Mouse (Mus musculus) stomach, embryonic 14.5 days (tissue): ENCODE data around the gene Rnf103. TPM values are rescaled to one million over a fixed set of nuclear protein-coding genes. Genes with fewer than 3 reads are reported as not detected.
"Not testable (repeated sequence)": the region's sequence is repeated elsewhere in the genome, so short reads cannot be mapped to it uniquely, and the experiment has no call there.

ENCODE experiments used
- ATAC-seq: fragments of 200-750 bp; cut with Nextera tagmentation; 2 replicates; pipeline ENCODE4 v1.8.0; 2017; ENCODE audit warnings: low read depth, moderate TSS enrichment; ENCODE audit not compliant: insufficient number of reproducible peaks, insufficient read depth, low FRiP score
- H3K27ac ChIP-seq: fragments of 300-500 bp; sonication (generic); 2 replicates; pipeline ENCODE4 v1.5.1; 2014; ENCODE audit warnings: mild to moderate bottlenecking, low read length, moderate library complexity, mixed read lengths
- H3K27me3 ChIP-seq: fragments of 300-500 bp; sonication (generic); 2 replicates; pipeline ENCODE4 v1.6.1; 2014; ENCODE audit warnings: low read length, control low read depth, mixed read lengths; ENCODE audit not compliant: control insufficient read depth, insufficient read depth
- H3K36me3 ChIP-seq: fragments of 300-500 bp; sonication (generic); 2 replicates; pipeline ENCODE4 v1.6.1; 2014; ENCODE audit warnings: mild to moderate bottlenecking, control low read depth, low read length, moderate library complexity, mixed read lengths; ENCODE audit not compliant: control insufficient read depth, insufficient read depth
- H3K4me1 ChIP-seq: fragments of 300-500 bp; sonication (generic); 2 replicates; pipeline ENCODE4 v1.6.1; 2014; ENCODE audit warnings: low read length, control low read depth, mixed read lengths; ENCODE audit not compliant: control insufficient read depth, insufficient read depth
- H3K4me2 ChIP-seq: fragments of 300-500 bp; sonication (generic); replicated peaks from 2 replicates; pipeline ENCODE4 v1.6.1; 2014; ENCODE audit warnings: low read depth, low read length, control low read depth
- H3K4me3 ChIP-seq: fragments of 300-500 bp; sonication (generic); 2 replicates; pipeline ENCODE4 v1.5.1; 2014; ENCODE audit warnings: low read depth, low read length, control low read depth
- H3K9ac ChIP-seq: fragments of 300-500 bp; sonication (generic); replicated peaks from 2 replicates; pipeline ENCODE4 v1.6.1; 2014; ENCODE audit warnings: low read depth, mild to moderate bottlenecking, control low read depth, low read length, moderate library complexity, mixed read lengths
- H3K9me3 ChIP-seq: fragments of 300-500 bp; sonication (generic); 2 replicates; pipeline ENCODE4 v1.6.1; 2016; ENCODE audit warnings: low read depth, low read length, control low read depth; ENCODE audit not compliant: control insufficient read depth
- WGBS: fragments of 180-500 bp; shearing (Covaris S2); extraction: QIAGEN DNeasy Blood & Tissue Kit; methylation state at CpG from one replicate; pipeline ENCODE4 v1.1.7; 2014; 5-methylcytosine and 5-hydroxymethylcytosine counted together
- polyA plus RNA-seq: library from polyadenylated mRNA; unstranded; fragments of >200 nt; fragmentation: Nextera tagmentation; extraction: Ambion mirVana; gene quantifications from 2 replicates; pipeline ENCODE4 v1.2.1, GENCODE M21; 2014

Gene Rnf103
- polyA plus RNA-seq, 1 experiment from 2014 or later: 21.7 TPM

DNA sequence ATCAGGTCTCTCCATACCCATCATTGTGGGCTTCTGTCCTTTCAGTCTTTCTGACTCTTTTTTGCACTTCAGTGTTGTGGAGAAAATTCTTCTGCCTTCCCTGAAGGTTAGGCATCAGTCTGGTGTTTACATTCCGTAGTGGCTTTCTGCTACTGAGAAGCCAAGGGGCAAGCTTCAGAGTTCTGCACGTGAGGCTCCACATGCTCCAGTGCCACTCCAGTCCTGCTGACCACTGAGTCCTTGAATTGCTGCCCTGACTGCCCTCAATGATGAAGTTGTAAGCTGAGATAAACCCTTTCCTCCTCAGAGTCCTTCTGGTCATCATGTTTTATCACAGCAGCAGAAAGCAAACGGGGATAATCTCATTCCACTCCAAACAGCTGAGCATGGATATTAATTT is 24.4 kb upstream of the Rnf103 start:
- Histone ChIP-seq H3K4me3 (no peak overlapping the region), H3K9me3 (no peaks in the 10 kb centered on the region), H3K9ac (no peak overlapping the region), H3K4me2 (no peak overlapping the region), H3K4me1 (no peaks in the 10 kb centered on the region), H3K36me3 (no peaks in the 10 kb centered on the region), H3K27me3 (no peaks in the 10 kb centered on the region), H3K27ac (no peak overlapping the region)
- WGBS: 31% methylated on average over 3 of the region's 3 CpGs
- ATAC-seq: no peak

DNA sequence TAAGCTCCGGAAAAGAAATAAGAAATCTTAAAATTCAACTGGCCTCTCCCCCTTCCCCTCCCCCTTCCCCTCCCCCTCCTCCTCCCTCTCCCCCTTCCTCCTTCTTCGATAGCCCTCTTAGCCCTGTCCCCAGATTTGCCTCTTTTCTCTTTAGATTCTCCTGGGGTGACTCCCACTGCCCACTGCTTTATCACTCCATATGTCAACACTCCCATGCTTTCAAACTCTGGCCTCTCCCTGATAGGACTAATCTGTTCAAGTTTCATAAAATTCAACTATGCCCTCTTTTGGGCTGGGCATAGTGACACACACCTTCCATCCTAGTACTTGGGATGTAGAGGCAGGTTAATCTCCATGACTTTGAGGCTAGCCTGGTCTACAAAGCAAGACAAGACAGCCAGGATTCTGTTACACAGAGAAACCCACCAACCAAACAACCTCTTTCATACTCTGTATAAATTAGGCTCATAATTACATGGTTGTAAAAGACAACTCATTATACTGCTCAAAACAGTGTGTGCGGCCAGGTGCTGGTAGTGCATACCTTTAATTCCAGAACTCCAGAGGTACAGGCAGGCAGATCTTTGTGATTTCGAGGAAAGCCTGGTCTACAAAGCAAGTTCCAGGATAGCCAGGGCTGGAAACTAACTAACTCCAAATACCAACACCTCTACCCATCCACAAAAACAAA is 21.7 kb upstream of the Rnf103 start:
- no peaks in the 10 kb centered on the region for H3K9me3 ChIP-seq
- H3K9ac ChIP-seq: no peak overlapping the region
- no peak overlapping the region for H3K4me2 ChIP-seq
- no peak overlapping the region for H3K27ac ChIP-seq
- 69% methylated on average over 4 of the region's 4 CpGs for WGBS
- ATAC-seq: peak; percentile 76; the same call in 1 of the 2 replicates
- H3K27me3 ChIP-seq: no peaks in the 10 kb centered on the region
- no peaks in the 10 kb centered on the region for H3K36me3 ChIP-seq
- no peaks in the 10 kb centered on the region for H3K4me1 ChIP-seq
- H3K4me3 ChIP-seq: no peak overlapping the region

DNA sequence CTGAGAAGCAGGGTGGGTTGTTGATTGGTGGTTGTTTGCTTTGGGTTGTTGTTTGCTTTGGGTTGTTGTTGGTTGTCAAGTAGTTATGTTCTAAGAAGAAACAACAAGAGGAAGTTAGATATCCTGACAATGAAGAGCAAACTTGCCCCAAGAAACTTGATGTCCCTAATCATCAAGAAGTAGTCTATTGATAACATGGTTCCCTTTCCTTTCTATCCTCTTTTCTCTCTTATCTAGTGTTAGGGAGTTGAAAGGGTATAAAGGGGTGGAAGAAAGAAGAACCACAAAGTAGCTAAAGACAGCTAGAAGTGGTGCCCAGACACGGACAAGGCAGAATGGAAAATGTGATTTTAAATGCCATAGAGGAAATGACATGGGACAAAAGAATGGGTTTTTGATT is 20.9 kb upstream of the Rnf103 start:
- H3K9me3 ChIP-seq: no peaks in the 10 kb centered on the region
- no peaks in the 10 kb centered on the region for H3K27me3 ChIP-seq
- H3K36me3 ChIP-seq: no peaks in the 10 kb centered on the region
- WGBS: 56% methylated on average over 1 of the region's 1 CpGs
- no peak overlapping the region for H3K4me3 ChIP-seq
- H3K9ac ChIP-seq: no peak overlapping the region
- ATAC-seq: no peak
- H3K4me1 ChIP-seq: no peaks in the 10 kb centered on the region
- no peak overlapping the region for H3K4me2 ChIP-seq
- H3K27ac ChIP-seq: no peak overlapping the region

DNA sequence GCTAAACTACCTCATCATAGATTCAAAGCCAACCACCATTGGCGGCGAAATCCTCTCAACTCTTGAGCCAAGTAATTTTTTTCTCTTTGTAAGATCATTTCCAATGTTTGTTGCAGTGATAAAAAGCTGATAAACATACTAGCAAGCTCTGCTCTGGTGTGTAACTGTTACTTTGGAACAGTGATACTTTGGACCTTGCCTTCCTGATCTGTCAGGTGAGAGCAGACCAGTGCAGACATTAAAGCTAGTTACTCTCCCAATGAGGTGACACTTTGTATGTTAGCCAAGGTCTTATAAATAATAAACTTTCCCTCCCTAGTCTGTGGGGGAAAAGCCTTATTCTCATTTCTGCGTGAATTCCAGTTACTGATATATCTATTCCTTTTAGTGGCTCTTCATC is 18.1 kb upstream of the Rnf103 start:
- no peaks in the 10 kb centered on the region for H3K9me3 ChIP-seq
- 90% methylated on average over 3 of the region's 3 CpGs for WGBS
- H3K4me1 ChIP-seq: no peaks in the 10 kb centered on the region
- no peaks in the 10 kb centered on the region for H3K27me3 ChIP-seq
- no peaks in the 10 kb centered on the region for H3K36me3 ChIP-seq
- H3K9ac ChIP-seq: no peak overlapping the region
- H3K4me3 ChIP-seq: no peak overlapping the region
- no peak overlapping the region for H3K4me2 ChIP-seq
- H3K27ac ChIP-seq: no peak overlapping the region
- no peak for ATAC-seq

DNA sequence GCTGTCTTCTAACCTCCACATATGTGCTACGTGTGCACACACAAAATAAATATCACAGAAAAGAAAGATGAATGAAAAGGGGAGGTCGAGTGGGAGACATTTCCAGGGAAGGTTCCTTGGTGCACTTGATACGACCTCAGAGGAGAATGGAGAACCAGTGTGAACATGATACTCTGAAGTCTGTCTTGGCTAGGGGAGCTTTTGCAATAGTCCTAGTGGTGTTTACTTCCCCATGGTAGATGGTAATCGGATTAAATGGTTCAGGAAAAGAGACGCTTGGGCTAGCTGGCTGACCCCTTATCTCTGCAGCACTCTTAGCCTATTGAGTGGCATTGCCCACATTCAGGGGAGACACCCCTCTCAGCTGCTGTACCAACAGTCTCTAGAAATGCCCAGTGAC is 16.9 kb upstream of the Rnf103 start:
- no peaks in the 10 kb centered on the region for H3K27me3 ChIP-seq
- 71% methylated on average over 5 of the region's 5 CpGs for WGBS
- H3K9ac ChIP-seq: no peak overlapping the region
- no peak overlapping the region for H3K4me2 ChIP-seq
- no peak overlapping the region for H3K27ac ChIP-seq
- no peaks in the 10 kb centered on the region for H3K4me1 ChIP-seq
- H3K4me3 ChIP-seq: no peak overlapping the region
- H3K36me3 ChIP-seq: no peaks in the 10 kb centered on the region
- H3K9me3 ChIP-seq: no peaks in the 10 kb centered on the region
- no peak for ATAC-seq

DNA sequence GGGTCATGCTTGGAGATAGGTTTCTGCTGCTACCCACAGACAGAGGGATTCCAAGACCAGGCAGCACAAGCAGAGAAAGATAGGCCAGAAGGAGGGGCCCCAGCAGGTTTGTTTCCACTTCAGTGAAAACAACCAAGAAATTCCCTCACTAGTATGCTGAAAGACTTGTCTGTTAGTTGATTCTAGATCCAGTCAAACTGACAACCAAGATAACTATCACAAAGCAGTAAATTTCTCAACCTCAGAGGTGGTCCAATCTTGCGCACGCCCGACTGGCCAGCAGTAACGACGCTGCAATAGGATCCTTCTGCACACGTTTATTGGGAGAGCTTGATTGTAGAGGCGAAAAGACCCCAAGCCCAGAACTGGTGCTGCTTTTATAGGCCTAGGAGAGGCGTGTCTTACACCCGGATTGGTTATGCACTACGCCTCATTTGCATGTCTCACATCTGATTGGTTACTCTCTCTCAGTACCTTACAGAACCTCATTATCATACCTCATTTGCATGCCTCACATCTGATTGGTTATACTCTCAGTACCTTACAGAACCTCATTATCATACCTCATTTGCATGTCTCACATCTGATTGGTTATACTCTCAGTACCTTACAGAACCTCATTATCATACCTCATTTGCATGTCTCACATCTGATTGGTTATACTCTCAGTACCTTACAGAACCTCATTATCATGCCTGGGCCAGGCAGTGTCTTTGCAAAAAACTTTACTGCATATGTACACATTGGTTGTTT is 14.7 kb upstream of the Rnf103 start:
- H3K9ac ChIP-seq, H3K4me3 ChIP-seq, H3K4me2 ChIP-seq, ATAC-seq, H3K4me1 ChIP-seq, H3K27ac ChIP-seq, H3K27me3 ChIP-seq, H3K36me3 ChIP-seq, H3K9me3 ChIP-seq: not testable (repeated sequence)
- 87% methylated on average over 10 of the region's 10 CpGs for WGBS

DNA sequence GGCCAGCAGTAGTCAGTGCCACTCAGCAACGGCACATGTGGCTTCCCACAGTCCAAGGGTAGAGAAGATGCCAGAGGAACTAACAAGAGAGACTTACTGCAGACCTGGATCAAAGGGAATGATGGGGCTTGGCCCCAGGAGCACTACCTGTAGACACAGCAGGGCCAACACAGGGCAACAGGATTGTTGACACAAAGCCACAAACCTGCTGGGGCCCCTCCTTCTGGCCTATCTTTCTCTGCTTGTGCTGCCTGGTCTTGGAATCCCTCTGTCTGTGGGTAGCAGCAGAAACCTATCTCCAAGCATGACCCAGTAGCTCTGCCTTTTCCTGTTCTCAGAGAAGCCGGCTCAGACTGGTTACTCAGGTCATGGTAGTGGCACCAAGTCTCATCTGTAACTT is 14.1 kb upstream of the Rnf103 start:
- not testable (repeated sequence) for H3K4me1 ChIP-seq, H3K9me3 ChIP-seq, H3K4me3 ChIP-seq, H3K27ac ChIP-seq, H3K27me3 ChIP-seq, H3K4me2 ChIP-seq, H3K36me3 ChIP-seq, H3K9ac ChIP-seq
- ATAC-seq: peak; percentile 42; the same call in 1 of the 2 replicates
- WGBS: 87% methylated on average over 2 of the region's 2 CpGs

DNA sequence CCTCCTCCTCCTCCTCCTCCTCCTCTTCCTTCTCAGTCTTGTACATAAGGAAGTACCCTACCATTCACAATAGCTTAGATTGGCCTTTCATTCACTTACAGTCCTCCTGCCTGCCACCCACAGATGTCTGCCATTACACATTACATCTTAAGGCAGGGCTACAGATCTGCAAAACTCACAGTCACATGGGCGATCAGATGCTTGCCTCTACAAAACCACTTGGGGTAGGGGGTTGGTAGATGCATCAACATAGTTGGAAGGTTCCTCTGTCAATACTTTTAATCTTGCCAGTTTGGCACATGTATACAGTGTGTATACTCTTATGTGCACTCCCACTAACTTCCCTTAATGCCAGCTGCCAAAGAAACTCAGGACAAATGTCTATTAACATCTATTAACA is 13.6 kb upstream of the Rnf103 start:
- WGBS: 88% methylated on average over 1 of the region's 1 CpGs
- H3K4me1 ChIP-seq: no peaks in the 10 kb centered on the region
- no peaks in the 10 kb centered on the region for H3K36me3 ChIP-seq
- no peak for ATAC-seq
- H3K4me3 ChIP-seq: no peak overlapping the region
- H3K4me2 ChIP-seq: no peak overlapping the region
- H3K27me3 ChIP-seq: no peaks in the 10 kb centered on the region
- H3K27ac ChIP-seq: no peak overlapping the region
- no peak overlapping the region for H3K9ac ChIP-seq
- H3K9me3 ChIP-seq: no peaks in the 10 kb centered on the region
